Mouse (Mus musculus): Measurements from ENCODE around the gene Vopp1. TPM values are rescaled to one million over a fixed set of nuclear protein-coding genes. Genes with fewer than 3 reads are reported as not detected.

The Vopp1 gene
- polyA plus RNA-seq (2012; rRNA removed): 12.0 and 12.2 TPM in 2 replicates

GRCm38 (mm10) chr6:57824422-57825258 lies at the start of gene Vopp1:
Gene Vopp1 (minus strand): TSS chr6:57825159.

DNA sequence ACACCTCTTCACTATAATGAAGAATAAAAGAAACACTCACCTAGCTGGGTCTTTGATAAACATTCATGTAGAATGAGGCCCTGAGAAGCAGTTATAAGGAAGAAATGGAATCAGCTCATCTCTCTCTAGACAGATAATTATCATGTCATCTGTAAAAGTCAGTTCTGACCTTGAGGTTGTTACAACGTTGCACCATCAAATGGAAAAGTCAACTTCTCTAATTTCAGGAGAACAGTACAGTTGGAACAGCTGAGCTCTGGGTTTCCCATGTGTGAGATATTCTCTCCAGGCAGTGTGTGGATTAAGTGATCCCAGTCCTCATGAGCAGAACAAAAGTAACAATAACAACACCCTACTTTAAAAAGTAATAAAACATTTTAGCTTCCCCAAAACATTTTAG lies 25.3 kb upstream of the Vopp1 start, which contains the start of gene Vmn1r21:
Vmn1r21 (minus strand) TSS at position 58 of the 400 bp plus-strand sequence.

DNA sequence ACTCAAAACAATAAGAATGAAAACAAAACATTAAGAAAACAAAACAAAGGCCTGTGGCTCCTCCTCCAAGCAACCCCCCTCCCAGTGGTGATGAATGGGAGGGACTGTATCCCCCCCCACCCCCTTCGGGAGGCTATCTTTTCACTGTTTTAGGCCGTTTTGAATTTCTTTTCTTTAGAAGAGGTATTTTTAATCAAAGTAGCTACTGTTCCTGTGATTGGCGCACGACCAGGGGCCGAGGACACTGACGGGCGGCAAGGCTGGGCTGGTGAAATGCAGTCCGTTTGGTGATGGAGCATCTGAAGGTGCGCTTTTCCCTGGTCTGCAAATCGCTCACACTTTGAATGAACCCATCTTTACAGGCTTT lies 122.6 kb downstream of the Vopp1 start, which contains the start of gene Lancl2:
Lancl2 (plus strand) TSS at position 165 of the 367 bp plus-strand sequence.

DNA sequence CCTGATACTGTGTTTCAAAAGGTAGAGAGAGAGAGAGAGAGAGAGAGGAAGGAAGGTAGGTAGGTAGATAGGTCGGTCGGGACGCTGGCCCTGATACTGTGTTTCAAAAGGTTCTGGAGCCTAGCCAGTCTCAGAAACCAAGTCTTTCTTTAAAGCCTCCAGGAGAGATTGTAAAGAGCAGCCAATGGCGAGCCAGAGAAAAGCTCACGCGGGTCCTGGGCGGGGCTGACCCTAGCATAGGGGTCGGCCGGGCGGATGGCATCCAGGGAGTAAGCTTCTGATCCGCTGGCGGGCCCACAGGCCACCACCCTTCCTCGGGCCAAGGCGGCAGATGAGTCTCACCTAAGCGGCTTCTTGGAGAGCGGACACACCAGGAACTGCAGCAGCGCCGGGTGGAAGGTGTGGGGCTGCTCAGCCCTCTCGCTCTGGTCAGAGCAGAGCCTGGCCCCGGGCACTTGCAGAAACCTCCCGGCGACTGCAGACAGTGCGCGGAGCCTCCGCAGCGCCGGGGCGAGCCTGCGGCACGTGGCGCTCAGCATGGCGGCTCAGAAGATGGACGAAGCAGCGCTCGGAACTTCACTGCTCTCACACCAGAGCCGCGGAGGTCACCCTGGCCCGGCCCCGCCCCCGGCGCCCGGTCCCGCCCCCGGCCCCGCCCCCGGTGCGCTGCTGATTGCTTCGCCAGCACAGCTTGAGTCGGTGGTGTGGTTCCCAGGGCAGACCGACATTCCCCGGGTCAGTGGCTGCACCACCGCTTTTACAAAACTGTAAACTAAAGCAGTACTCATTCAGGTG lies 133.3 kb downstream of the Vopp1 start, which contains the start of gene Pyurf:
Pyurf (minus strand) TSS at position 612 of the 795 bp plus-strand sequence.

Other genes starting within 250 kb of the Vopp1 start
- 1.3 and 1.7 TPM in 2 replicates for gene Herc6, start 244.2 kb downstream of the Vopp1 start, polyA plus RNA-seq (2012; rRNA removed)
- 11.1 and 19.0 TPM in 2 replicates for gene Pyurf, start 133.1 kb downstream of the Vopp1 start, polyA plus RNA-seq (2012; rRNA removed)
- gene Lancl2, start 122.6 kb downstream of the Vopp1 start, polyA plus RNA-seq (2012; rRNA removed): 0.83 and 0.87 TPM in 2 replicates
- not detected in 2 replicates for gene Vmn1r21, start 25.2 kb upstream of the Vopp1 start, polyA plus RNA-seq (2012; rRNA removed)
- gene Vmn1r22, start 82.9 kb upstream of the Vopp1 start, polyA plus RNA-seq (2012; rRNA removed): not detected in 2 replicates
- not detected in 2 replicates for gene Vmn1r23, start 101.7 kb upstream of the Vopp1 start, polyA plus RNA-seq (2012; rRNA removed)
- not detected in 2 replicates for gene Vmn1r24, start 136.3 kb upstream of the Vopp1 start, polyA plus RNA-seq (2012; rRNA removed)
- not detected in 2 replicates for gene Vmn1r25, start 155.7 kb upstream of the Vopp1 start, polyA plus RNA-seq (2012; rRNA removed)
- not detected in 2 replicates for gene Vmn1r26, start 190.0 kb upstream of the Vopp1 start, polyA plus RNA-seq (2012; rRNA removed)